Mouse (Mus musculus) hindbrain, embryonic 16.5 days (tissue): ENCODE results near the gene Tmem8. TPM values are rescaled to one million over a fixed set of nuclear protein-coding genes. Genes with fewer than 3 reads are reported as not detected.
A peak's percentile ranks its signal among the peaks of the same experiment; 100 is the strongest.

Experiments used
- ATAC-seq: fragments of 200-750 bp; cut with Nextera tagmentation; 2 replicates; pipeline ENCODE4 v1.8.0; 2017; ENCODE audit warnings: moderate TSS enrichment, moderate library complexity
- H3K27ac ChIP-seq: fragments of 300-500 bp; sonication (generic); 2 replicates; pipeline ENCODE4 v1.5.1; 2014; ENCODE audit warnings: low read depth, mild to moderate bottlenecking, control low read depth, low read length, moderate library complexity
- H3K27me3 ChIP-seq: fragments of 300-500 bp; sonication (generic); replicated peaks from 2 replicates; pipeline ENCODE4 v1.6.1; 2014; ENCODE audit warnings: low read length; ENCODE audit not compliant: control insufficient read depth, insufficient read depth
- H3K36me3 ChIP-seq: fragments of 300-500 bp; sonication (generic); 2 replicates; pipeline ENCODE4 v1.6.1; 2014; ENCODE audit warnings: mild to moderate bottlenecking, low read length, moderate library complexity, mixed read lengths; ENCODE audit not compliant: control insufficient read depth, insufficient read depth
- H3K4me1 ChIP-seq: fragments of 300-500 bp; sonication (generic); 2 replicates; pipeline ENCODE4 v1.6.1; 2014; ENCODE audit warnings: low read depth, low read length; ENCODE audit not compliant: control insufficient read depth, insufficient read depth
- H3K4me2 ChIP-seq: fragments of 300-500 bp; sonication (generic); 2 replicates; pipeline ENCODE4 v1.6.1; 2014; ENCODE audit warnings: mild to moderate bottlenecking, low read length, control low read depth, moderate library complexity
- H3K4me3 ChIP-seq: fragments of 300-500 bp; sonication (generic); 2 replicates; pipeline ENCODE4 v1.5.1; 2014; ENCODE audit warnings: mild to moderate bottlenecking, low read length, control low read depth, moderate library complexity
- H3K9ac ChIP-seq: fragments of 300-500 bp; sonication (generic); 2 replicates; pipeline ENCODE4 v1.6.1; 2014; ENCODE audit warnings: low read depth, mild to moderate bottlenecking, control low read depth, low read length, moderate library complexity
- H3K9me3 ChIP-seq: fragments of 300-500 bp; sonication (generic); 2 replicates; pipeline ENCODE4 v1.6.1; 2014; ENCODE audit warnings: mild to moderate bottlenecking, low read length, moderate library complexity; ENCODE audit not compliant: control insufficient read depth
- WGBS: fragments of 180-500 bp; shearing (Covaris S2); extraction: QIAGEN DNeasy Blood & Tissue Kit; methylation state at CpG from one replicate; pipeline ENCODE4 v1.1.7; 2014; 5-methylcytosine and 5-hydroxymethylcytosine counted together
- polyA plus RNA-seq: library from polyadenylated mRNA; unstranded; fragments of >200 nt; fragmentation: Nextera tagmentation; extraction: Ambion mirVana; gene quantifications from 2 replicates; pipeline ENCODE4 v1.2.1, GENCODE M21; 2015

The Tmem8 gene
- polyA plus RNA-seq, 1 experiment from 2014 or later, result 4.0 TPM

DNA sequence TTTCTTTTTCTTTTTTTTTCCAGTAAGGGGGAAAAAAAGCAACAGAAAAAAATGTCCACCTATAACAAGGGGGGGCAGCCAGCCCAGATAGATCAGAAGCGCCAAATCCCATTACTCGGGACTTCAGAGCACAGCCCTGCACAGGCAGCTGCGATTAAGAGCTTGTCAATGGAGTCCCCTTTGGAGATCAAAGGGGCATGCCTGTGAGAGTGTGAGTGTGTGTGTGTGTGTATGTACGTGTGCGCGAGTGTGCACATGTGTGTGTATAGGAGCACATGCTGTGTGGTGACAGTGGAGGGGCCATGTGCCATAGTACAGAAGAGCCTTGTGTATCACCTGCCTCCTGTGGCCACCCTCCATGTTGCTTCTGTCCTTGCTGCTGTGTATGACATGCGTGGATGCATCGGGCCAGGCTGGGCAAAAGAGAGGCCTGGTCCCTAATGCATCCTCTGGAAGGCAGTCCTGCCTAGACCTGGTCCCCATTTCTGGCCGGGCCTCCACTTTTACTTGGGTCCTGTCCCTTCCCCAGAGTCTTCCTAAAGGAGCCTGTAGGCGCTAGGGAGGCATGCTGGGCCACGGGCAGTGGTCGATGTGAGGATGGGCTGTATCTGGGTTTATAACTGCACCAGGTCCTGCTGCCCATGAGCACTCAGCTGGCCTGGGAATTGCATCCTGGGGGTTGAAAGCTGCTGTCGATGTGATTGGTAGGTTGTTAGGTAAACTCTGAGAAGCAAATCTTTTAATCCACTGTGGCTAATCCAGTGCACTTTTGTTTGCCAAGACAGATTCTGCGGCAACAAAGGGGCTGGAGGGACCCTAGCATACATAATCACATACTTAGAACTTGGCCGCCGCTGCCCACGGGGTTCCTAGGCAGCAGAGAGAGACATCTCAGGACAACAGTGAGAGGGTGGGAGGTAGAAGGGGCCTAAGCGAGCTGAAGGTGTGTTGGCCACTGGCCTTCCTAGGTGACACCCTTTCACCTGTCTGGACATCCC, 19.1 kb downstream of the Tmem8 start:
- no peak overlapping the region for H3K9ac ChIP-seq
- H3K4me2 ChIP-seq, result no peak overlapping the region
- H3K27ac ChIP-seq, result no peak overlapping the region
- no peaks in the 10 kb centered on the region for H3K9me3 ChIP-seq
- 0 out of 2 replicates have a peak, but pooled peaks have one; percentile 28 for ATAC-seq
- H3K4me3 ChIP-seq, result no peak overlapping the region
- H3K4me1 ChIP-seq, result no peaks in the 10 kb centered on the region
- no peaks in the 10 kb centered on the region for H3K27me3 ChIP-seq
- peaks cover 13% of the 10 kb centered on the region for H3K36me3 ChIP-seq
- WGBS, result 82% methylated on average over 18 of the region's 18 CpGs

DNA sequence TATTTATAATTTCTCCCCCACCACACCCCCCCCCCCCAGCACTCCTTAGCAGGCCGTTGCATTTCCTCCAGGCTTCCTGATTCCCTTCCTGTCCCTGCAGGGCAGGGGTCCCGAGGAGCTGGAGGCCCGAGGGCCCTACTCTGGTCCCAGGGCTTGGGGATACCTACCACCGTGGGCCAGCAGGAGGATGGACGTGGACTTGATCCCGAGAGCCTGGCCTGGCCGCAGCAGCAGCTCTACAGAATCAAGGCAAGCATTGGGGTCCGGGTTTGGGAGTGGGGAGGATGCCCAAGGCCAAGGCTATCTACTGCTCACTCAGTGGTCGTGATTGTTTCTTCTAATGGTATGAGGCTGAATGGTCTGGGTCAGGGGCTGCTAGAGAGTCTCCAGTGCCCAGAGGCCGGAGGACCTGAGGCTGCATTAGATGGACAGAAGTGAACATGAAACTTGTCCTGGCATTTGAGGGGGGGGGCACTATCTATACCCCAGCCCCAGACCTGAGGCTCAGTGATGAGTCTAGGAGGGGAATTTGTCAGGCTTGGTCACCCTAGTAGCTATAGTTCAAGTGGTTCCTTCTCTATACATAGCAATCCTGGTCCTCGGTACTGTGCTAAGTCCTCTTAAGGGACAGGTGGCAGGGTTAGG, 24.1 kb downstream of the Tmem8 start:
- Histone ChIP-seq H3K4me1 (peaks cover 20% of the 10 kb centered on the region), H3K9me3 (no peaks in the 10 kb centered on the region), H3K9ac (no peak overlapping the region), H3K4me3 (no peak overlapping the region), H3K4me2 (no peak overlapping the region), H3K27me3 (no peaks in the 10 kb centered on the region), H3K36me3 (no peaks in the 10 kb centered on the region), H3K27ac (no peak overlapping the region)
- WGBS, result 89% methylated on average over 11 of the region's 11 CpGs
- ATAC-seq, result no peak

DNA sequence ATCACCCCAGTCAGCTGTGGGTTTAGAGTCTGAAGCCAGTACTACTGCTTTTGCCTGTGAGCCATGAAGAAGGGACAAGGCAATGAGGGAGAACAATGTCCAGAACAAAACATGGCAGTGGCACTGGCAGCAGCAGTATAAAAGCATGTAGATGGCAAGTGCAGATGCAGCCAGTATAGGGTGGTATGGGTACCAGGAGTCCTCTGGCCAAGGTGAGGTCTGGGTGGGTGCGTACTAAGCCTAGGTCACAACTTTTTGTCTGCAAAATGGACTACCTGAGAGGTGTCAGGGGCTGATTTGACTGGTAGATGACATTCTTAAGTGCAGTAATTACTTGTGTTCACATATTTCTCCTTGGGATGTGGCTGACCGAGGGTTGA, 24.6 kb downstream of the Tmem8 start:
- no peaks in the 10 kb centered on the region for H3K36me3 ChIP-seq
- no peaks in the 10 kb centered on the region for H3K27me3 ChIP-seq
- H3K9ac ChIP-seq, result peak overlapping the region; percentile 56; the same call in 1 of the 2 replicates
- 88% methylated on average over 2 of the region's 2 CpGs for WGBS
- no peaks in the 10 kb centered on the region for H3K9me3 ChIP-seq
- peak overlapping the region; percentile 85 for H3K4me3 ChIP-seq
- peaks cover 20% of the 10 kb centered on the region for H3K4me1 ChIP-seq
- no peak for ATAC-seq
- H3K4me2 ChIP-seq, result peak overlapping the region; percentile 73
- H3K27ac ChIP-seq, result peak overlapping the region; percentile 93

DNA sequence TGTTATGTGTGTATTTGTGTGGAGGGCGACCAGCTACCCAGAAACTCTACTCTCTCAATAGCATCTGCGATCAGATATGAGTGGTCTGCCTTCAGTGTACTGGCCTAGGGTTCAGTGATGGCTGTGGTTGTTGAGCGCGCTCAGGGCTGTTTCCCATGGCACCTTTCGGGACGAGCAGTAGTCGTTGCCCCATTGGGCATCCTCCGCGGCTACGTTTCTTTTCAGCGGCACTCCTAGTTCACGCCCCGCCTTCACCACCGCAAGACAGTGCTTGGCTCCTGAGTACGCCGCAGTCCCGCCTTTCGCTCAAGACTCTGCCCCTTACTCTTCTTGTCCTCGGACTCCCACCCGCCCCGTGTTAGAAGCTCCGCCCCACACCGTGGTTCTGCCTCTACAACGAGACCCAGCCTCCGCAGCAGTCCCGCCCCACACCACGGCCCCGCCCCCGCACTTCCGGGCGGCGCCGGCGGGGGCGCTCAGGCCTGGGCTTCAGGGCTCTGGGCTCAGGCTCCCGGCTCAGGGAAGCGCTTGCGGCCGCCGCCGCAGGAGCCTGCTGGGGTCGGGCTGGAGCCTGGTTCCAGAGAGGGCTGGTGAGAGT, 25.2 kb downstream of the Tmem8 start, which contains the start of gene Axin1:
Gene Axin1 (plus strand): TSS at position 450 of the 598 bp plus-strand sequence.
- 1% methylated on average over 42 of the region's 42 CpGs for WGBS
- H3K36me3 ChIP-seq, result no peaks in the 10 kb centered on the region
- peaks cover 20% of the 10 kb centered on the region for H3K4me1 ChIP-seq
- peak within 1 kb of the TSS; percentile 93 for H3K27ac ChIP-seq
- peak within 1 kb of the TSS; percentile 85 for H3K4me3 ChIP-seq
- H3K27me3 ChIP-seq, result no peaks in the 10 kb centered on the region
- ATAC-seq, result peak; percentile 97
- H3K4me2 ChIP-seq, result peak within 1 kb of the TSS; percentile 73
- H3K9me3 ChIP-seq, result no peaks in the 10 kb centered on the region
- H3K9ac ChIP-seq, result peak within 1 kb of the TSS; percentile 95

DNA sequence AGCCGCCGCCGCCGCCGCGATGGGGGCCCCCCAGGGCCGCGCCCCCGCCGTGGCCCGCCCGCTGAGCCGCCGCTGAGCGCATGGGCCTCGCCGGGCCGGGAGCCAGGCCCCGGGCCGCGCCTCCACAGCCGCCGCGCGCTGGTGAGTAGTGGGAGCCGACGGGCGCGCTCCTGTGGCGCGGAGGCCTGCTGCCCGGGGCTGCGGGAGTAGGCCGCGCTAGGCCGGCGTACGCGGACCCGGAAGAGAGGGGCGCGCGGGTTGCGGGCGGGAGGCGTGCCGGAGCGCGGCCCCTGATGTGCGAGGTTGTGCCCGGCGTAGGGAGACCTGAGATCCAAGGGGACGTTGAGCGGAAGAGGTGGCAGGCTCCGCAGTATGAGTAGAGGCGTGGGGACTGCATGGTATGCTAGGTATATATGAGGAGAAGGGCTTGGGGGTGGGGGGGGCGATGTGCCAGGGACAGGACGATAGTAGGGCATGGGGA, 25.8 kb downstream of the Tmem8 start:
- Histone ChIP-seq H3K9ac (peak overlapping the region; percentile 95), H3K27ac (peak overlapping the region; percentile 93), H3K9me3 (no peaks in the 10 kb centered on the region), H3K4me1 (peaks cover 20% of the 10 kb centered on the region), H3K4me3 (peak overlapping the region; percentile 85), H3K27me3 (no peaks in the 10 kb centered on the region), H3K4me2 (peak overlapping the region; percentile 73), H3K36me3 (no peaks in the 10 kb centered on the region)
- peak; percentile 66 for ATAC-seq
- under 1% methylated on average over 44 of the region's 58 CpGs for WGBS

DNA sequence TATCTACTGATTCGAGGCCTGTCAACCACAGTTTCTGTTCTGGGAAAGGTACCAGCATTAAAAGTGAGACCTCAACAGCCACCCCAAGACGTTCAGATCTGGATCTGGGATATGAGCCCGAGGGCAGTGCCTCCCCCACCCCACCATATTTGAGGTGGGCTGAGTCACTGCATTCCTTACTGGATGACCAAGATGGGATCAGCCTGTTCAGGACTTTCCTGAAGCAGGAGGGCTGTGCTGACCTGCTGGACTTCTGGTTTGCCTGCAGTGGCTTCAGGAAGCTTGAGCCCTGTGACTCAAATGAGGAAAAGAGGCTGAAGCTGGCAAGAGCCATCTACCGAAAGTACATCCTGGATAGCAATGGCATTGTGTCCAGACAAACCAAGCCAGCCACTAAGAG, 29.7 kb downstream of the Tmem8 start:
- H3K4me2 ChIP-seq, result no peak overlapping the region
- no peak overlapping the region for H3K27ac ChIP-seq
- peaks cover 5% of the 10 kb centered on the region; the same call in 1 of the 2 replicates for H3K36me3 ChIP-seq
- no peak overlapping the region for H3K4me3 ChIP-seq
- H3K4me1 ChIP-seq, result peaks cover 19% of the 10 kb centered on the region
- no peaks in the 10 kb centered on the region for H3K9me3 ChIP-seq
- H3K27me3 ChIP-seq, result no peaks in the 10 kb centered on the region
- H3K9ac ChIP-seq, result no peak overlapping the region
- no peak for ATAC-seq
- WGBS, result 100% methylated on average over 4 of the region's 4 CpGs

DNA sequence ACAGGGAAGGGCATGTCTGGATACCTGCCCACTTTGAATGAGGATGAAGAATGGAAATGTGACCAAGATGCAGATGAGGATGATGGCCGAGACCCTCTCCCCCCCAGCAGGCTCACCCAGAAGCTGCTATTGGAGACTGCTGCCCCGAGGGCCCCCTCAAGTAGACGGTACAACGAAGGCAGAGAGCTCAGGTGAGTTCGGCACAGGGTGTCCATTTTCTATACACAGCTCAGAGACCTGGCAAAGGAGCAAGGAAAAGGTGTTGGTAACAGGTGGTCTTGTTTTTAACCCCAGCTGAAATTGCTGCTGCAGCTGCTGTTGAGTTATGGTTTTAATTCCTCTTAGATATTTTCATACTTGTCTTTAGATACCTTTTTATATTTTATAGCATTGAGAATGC, 30.3 kb downstream of the Tmem8 start:
- Histone ChIP-seq H3K9me3 (no peaks in the 10 kb centered on the region), H3K36me3 (peaks cover 5% of the 10 kb centered on the region), H3K27ac (no peak overlapping the region), H3K4me1 (peaks cover 16% of the 10 kb centered on the region), H3K4me3 (no peak overlapping the region), H3K27me3 (no peaks in the 10 kb centered on the region), H3K4me2 (no peak overlapping the region), H3K9ac (no peak overlapping the region)
- no peak for ATAC-seq
- 94% methylated on average over 5 of the region's 5 CpGs for WGBS

DNA sequence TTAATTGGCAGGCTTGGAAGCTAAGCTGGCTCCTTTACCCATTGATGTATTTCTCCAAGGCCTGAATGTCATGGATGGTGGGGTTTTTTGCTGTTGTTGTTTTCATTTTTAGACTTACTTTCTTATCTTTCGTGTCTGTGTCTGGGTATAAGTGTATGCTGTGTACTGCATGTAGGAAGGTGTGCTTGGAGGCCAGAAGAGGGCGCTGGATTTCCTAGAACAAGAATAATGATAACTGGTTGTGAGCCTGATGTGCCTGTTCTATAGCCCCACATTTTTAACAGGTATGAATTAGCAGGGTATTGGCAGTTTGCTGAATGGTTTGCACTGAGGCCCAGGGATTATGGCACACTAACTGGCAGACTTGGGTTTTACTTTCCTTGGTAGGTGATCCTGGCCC, 36.0 kb downstream of the Tmem8 start:
- Histone ChIP-seq H3K4me1 (no peaks in the 10 kb centered on the region), H3K9ac (no peak overlapping the region), H3K9me3 (no peaks in the 10 kb centered on the region), H3K27ac (no peak overlapping the region), H3K4me3 (no peak overlapping the region), H3K36me3 (peaks cover 10% of the 10 kb centered on the region), H3K4me2 (no peak overlapping the region), H3K27me3 (no peaks in the 10 kb centered on the region)
- 80% methylated on average over 2 of the region's 2 CpGs for WGBS
- ATAC-seq, result no peak
